Mouse (Mus musculus) cerebellum, adult (tissue): ENCODE measurements around the gene Lhx1.

Experiments
- ATAC-seq: cut with Nextera tagmentation; 2 replicates; pipeline ENCODE4 v1.9.2; 2017; ENCODE audit warnings: mild to moderate bottlenecking, moderate library complexity, mixed read lengths; ENCODE audit not compliant: insufficient number of reproducible peaks, low FRiP score, low TSS enrichment

The Lhx1 gene

DNA sequence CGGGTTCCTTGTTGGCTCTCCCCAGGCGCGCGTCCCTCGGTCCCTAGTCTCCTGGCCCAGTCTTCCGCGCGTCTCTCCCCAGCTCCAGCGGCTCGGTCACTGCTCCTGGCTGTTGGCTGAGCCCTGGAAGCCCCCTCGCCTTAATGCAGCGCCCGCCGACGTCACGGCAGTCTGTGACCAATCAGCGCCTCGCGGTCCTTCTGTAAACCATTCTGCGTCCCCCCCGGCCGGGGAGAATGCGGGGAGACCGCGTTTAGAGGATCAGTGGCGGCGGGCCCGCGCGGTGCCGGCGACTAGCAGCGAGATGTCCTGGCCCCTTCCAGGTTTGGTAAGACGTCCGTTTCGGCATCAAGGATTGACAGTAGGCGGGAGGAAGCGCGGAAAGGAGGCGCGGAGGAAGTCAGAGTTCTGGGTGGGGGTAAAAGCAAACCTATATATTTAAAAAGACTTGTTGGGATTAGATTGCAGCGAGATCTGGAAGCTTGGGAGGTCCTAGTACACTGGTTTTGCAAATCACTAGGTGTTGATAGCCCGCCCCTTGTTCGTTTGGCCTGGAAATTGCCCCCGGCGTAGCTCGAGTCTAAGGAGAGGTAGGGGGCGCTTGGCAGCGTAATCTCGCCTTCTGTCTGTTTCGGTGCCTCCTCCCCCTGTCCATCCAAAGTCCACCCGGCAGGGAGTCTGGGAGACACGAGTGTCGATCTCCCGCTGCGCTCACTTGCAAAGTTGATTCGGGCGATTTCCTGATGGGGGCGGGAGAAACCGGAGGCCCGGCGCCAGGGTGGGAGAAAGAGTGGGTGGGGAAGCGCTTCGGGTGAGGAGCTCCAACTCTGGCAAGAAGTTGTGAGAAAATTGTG is at the start of gene Lhx1:
Gene Lhx1 (minus strand): TSS at position 115 of the 854 bp plus-strand sequence.
- peak; percentile 68 for ATAC-seq

DNA sequence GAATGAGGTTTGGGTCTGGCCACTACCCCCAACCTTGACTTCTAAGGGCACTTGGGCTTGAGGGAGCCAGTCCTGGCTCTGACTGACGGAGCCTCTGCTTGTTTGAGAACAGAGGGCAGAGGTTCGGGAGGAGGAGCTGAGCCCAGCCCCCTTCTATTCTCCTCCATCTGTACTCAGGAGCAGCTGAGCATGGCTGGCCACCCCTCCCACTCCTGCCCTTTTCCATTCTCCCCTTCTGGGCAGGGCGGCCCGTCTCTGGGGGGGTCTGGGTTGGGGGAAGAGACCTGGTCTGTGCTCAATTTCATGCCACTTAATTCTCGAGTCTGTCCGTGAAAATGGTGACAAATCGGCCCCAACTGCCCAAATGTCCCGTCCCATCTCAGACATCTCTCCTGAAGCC is 49.5 kb upstream of the Lhx1 start:
- ATAC-seq, result no peak

DNA sequence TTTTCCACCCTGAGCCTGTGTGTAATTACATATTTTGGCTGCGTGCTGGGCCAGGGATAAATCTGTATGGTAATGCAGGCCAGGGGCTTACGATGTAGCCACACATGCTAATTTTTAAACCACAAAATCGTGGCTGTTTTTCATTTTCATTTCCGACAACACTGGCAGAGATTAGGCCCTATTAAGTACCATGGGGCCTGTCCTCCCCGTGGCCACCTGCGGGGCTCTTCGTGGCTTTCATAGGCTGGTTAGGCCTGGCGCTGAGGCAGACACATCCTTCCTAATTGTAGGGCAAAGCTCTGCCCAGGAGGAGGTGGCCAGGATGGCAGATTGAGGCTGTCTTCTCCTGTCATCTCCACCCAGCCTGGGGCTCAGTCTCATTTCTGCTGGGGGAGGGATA is 48.3 kb upstream of the Lhx1 start:
- ATAC-seq, result no peak

DNA sequence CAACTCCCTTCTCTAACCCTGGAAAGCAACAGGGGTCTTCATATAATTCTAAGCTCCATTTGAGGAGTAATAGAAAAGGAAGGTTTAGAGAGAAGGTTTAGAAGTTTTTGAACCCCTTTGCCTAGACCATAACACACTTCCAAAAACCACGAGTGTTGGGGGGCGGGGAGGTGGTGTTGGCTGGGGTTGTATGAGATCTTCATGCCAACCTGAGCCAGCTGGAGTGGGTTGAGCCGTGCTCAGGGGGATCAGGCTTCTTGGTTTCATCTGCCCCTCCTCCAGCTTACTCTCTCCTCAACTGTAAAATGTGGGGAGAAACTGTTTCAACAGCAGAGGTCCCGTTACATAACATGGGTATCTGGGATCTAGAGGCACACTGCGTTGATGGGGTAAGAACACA is 45.5 kb upstream of the Lhx1 start:
- no peak for ATAC-seq

DNA sequence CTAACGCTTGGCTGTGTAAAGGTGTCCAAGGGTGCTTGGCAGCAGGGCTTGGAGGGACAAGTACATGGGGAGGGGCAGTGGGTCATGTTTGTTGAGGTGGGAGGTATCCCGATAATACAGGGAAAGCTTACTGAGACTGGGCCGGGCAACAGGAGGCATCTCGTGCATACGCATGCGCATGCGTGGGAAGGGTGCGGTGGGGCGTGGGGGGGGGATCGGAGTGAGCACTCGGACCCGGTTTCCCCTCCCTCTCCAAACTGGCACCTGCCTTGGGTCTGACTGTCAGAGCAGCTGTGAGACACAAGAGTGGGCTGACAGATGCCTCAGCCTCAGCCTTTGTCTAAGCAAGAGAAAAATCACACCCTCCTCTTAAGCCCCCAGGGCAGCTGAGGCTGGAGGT is 45.1 kb upstream of the Lhx1 start:
- no peak for ATAC-seq

DNA sequence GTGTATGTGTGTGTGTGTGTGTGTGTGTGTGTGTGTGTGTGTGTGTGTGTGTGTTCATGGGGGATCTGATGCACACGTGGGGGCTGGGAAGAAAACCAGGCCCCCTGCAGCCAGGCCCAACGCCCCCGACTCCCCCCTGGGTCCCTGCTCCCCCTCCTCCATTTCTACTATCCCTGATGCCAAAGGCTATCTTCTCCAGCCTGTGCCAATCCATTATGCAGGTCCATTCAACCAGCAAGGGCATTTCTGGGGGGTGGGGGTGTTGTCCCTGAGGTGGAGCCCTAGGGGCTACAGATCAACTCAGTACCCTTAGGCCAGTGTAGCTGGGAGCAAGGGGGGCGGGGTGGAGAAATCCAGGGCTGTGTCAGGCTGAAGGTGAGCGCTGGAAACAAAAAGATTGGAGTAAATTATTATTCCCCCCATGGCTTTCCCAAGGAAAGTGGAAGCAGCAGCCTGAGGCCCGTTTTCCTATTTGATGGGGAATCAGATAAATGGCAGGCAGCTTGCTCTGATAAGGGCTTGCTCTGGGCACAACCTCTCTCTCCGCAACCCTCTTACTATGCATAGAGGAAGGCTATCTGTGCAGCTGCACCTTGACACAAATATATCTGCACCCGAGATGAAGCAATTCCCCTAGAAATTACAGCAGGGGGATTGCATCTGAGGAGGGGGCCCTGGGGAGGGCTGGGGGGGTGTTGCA is 43.9 kb upstream of the Lhx1 start:
- ATAC-seq, result no peak

DNA sequence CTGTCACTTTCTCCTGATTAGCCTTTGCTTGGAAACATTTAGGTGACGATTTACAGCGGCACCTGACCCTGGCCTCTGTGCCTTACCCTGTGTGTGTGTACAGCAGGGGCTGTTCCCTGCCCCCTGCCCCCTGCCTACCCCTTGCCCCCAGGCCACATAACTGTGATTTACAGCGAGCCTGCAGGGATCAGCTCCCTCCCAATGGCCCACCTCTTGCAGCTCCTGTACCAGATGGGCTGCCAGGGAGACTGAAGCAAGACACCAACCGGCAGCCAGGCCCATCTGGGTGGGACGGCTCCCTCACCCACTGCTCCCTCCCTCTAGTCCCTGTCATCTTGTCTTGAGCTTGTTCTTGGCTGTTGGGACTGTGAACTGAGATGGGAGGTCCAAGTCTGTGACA is 43.1 kb upstream of the Lhx1 start:
- no peak for ATAC-seq

DNA sequence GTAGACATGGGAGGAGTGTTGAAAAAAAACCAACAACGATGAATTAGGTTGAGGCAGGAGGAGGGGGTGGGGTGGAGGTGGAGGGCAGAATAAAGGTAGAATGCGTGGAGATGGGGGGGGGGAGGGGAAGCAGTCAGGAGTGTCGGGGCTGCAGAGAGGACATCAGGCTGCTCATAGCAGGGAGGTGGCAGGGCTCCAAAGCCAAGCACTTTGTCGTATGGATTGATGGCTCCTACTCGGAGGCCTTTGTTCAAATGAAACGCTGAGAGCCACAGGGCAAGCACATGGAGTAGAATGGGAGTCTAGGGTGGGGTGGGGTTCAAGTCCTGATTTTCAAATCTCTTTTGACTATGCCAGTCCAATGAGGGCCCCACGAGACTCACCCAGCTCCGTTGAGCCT is 41.4 kb upstream of the Lhx1 start:
- no peak for ATAC-seq

DNA sequence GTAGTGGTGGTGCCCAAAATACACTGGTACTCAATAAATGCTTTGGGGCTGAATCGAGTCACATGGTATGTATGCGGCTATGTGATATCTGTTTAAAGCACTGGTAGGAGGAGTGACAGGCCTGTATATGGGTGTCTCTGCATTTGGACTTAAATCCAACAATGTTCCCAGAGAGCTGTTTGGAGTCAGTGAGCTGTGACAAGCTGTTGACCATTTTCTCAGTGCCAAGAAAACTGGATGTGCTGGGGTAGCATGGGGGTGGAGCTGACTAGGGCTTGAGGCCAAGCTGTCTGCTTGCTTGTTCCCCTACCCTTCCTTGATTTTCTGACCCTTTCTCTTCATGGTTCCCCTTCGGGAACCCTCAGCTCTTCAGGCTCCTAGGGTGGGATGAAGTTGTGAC is 39.9 kb upstream of the Lhx1 start:
- no peak for ATAC-seq

DNA sequence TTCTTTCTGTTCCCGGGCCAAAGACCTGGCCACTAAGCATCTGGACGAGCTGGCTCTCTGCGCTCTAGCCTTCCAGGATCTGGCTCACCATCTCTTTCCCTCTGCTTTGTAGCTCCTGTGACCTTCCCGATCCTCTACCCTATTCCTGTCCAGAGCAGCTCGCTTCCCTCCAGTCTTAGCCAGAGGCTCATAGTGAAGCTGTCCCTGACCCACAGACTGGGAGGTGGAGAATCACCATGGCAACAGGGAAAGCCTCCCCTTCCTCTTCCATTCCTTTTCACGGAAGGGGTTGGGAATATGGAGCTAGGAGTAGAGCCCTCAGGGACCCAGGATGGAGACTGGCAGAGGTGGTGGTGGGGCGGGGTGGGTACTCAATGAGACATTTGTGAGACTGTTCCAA is 38.0 kb upstream of the Lhx1 start:
- no peak for ATAC-seq

DNA sequence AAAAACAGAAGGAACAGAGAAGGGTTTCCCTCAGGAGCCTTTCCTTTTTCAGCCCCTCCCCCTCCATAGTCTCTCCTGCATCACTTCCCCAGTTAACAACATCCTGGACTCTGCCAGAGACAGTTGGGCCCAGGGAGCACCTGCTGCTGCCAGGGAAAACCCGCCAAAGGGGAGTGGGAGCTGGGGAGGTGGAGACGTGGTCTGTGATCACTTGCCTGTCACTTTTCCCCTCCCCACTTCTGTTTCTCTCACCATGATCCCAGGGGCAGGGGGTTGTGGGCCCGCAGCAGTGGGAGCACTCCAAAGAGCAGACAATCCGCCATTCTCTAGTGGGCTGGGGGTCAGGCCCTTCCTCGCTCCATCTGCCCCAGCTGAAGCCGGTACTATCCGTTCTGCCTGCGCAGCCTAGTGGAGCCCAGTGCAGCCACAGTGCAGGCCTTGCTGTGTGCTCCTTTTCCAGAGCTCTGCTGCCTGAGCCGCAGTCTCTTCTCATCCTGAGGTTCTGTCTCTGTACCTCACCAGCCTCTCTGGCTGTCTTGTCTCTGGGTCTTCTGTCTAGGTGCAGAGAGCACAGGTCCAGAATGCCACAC is 37.5 kb upstream of the Lhx1 start:
- ATAC-seq, result no peak

DNA sequence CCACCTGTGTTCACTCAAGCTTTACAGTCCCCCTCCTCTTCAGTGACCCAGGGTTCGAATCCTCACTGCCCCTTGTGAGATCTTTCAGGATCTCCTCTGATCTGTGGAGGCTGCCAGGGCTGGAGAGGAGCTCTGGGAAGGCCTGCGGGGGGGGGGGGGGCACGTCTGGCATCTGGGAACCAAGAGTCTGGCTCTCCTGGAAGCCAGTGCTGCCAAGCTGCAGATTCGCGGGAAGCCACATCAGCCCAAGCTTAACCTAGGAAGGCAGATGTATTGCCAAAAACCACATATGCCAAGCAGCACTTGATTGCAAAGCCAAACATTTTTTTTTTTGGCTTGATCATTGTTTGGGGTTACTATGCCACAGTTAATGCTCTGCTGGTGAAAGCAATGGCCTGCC is 36.2 kb upstream of the Lhx1 start:
- ATAC-seq, result no peak

DNA sequence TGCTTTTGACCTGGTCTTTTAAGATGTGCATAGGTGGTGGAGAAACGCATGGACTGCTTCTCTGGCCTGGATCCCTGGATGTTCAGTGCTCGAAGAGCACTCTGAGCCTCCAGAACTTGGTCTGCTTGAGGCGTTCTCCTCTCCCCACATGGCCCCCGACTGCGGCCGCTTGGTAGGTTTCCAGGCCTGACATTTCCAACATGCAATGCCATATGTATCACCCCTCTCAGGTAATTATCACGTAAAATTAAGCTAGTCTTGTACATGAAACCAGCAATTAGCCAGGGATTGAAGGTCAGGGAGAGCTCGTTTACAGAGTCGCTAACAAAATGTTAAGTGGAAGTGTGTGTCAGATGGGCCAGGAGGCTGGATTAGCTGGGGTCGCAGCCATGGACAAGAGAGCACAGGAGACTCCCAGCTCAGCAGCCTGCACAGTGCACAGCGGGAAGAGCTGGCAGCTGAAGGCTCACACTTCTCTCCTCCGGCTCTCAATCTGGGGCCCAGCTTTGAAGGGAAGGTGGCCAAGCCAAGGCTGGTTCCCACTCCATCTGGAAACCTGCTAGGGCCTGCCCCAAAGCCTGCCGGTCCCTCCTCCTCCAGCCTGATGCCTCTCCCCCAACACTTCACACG is 28.6 kb upstream of the Lhx1 start:
- ATAC-seq, result peak; percentile 52; the same call in 1 of the 2 replicates

DNA sequence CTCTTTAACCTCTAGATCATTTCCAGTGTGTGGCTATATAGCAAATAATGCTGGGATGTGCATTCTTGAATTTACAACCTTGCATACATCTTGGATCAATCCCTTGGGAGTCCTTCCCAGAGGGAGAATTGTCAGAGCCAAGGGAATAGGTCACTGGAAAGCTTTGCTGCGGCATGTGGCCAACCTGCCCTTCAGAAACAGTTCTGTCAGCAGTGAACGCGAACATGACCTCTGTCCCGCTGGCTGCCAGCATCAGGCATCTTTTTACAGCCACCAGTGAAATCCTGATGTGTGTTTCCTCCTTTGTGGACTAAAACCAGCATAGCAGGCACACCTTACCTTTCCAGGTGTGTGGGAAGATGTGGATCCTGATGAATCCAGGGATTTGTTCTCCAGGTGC is 26.0 kb upstream of the Lhx1 start:
- ATAC-seq, result no peak

DNA sequence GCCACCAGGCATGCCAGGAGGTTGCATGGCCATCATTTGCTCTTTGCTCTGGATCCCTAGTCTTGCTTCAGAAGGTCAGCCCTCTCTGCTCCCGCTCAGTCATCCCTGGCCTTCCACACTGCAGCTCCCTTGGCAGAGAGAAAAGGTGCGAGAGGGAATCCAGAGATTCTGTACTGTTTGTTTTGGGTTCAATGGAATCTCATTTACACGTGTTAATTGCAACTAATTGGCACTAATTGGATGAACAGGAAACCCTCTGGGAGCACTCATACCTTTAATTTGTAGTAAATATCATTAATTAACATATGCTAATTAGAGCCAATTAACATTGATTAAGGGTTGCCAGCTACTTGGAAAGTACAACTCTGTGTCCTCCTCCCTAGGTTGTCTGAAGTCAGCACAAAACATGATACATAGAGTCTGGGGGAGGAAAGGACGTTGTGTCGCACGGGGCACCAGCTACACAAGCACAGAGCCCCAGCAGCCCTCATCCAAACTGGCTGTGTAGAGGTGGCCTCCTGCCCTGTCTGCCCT is 24.0 kb upstream of the Lhx1 start:
- ATAC-seq, result no peak

DNA sequence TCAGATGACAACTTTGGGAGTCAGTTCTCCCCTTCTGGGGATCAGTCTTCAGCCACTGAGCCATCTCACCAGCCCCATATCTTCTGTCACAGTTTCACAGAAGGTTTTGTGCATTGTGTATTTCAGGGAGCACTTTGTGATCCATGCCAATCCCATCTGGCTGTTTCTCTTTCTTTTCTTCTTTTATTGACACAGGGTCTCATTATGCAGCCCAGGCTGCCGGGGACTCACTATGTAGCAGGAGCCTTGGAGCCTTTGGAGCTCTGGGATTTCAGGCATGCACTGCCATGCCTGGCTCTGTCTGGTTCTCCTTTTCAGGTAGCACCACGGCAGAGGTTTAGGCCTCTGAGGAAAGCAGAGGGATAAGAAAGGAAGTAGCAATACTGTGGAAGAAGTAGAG is 23.0 kb upstream of the Lhx1 start:
- ATAC-seq, result no peak

DNA sequence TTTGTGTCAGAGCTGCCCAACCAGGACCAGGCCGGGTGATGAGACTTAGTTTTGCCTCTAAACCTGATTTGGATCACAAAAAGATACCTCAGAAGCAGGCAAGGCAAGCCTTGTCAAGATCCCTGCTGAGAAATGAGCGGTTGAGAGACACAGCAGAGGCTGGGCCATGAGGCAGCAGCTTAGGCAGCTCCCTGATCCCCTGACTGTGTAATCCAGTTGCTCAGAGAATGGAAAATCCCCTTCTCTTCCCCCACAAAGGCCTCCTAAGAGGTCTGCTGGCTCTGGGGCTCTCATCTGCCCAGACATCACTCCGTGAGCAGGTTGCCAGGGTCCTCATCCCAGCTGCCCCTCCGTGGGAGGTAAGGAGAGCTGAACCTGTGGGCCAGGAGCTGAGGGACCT is 14.6 kb upstream of the Lhx1 start:
- ATAC-seq, result no peak

DNA sequence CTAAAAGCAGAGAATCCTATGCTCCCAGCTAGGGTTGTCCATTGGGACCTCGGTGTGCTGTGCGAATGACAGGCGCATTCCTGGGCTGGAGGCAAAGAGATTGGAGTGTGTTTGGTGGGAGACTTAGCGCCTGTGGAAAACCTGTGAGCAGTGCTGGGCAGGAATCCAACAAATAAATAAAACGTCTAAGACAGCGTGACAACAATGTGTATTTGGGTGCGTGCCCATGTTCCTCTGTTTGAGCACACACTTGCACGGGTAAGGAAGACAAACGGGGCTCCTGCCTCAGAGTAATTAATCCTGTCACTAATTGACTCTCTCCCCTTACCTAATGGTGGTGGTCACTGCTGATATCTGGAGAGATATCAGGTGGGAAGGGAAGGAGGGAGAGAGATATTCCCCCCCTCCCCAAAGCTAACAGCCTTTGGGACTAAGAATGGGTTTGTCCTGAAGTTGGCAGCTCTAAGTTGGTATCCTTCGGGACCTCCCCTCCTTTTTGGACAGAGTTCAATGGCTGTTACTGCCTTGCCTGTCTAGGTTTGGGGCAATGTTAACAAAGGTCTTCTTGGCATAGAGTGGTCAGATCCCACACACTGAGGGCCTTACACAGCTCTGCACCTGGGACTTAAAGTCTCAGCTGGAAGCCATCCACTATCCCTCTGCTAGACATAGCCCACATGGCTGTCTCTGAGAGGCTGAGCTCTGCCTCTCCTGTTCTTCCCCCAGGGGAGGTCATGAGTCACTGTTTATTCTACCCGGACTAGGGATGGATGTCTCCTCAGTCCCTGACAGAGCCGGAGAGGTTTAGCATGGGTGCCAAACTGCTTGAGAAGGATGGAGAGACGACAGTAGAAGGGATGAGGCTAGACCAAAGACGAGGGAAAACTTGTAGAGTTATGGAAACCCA is 4.7 kb upstream of the Lhx1 start:
- no peak for ATAC-seq

DNA sequence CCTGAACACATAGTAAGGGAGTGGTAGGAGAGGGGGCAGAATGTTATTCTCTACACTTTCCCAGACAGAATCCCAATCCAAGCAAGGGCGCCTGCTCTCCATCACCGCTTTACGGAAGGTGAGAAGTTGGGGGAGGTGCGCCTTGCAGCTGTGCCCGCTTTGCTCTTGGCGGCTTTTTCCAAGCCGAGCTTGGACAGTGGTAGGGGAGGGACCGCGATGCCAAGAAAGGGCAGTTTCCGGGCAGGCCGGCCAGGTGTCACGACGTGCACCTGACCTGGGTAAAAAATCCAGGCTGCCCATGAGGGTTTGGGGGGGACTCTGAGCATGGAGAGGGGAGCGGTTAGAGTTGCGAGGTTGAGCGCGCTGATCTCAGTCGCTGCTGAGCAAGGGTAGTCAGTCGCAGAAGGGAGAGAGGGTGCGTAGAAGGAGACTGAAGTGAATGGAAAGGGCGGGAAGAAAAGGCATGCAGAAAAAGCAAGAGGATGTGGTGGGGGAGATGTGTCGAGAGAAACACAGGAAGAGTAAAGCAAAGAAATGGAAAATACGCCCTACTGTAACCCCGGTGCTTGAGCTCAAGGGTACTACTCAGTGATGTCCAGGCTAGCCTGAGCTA is 3.9 kb upstream of the Lhx1 start:
- no peak for ATAC-seq
